Mouse (Mus musculus): Measurements from ENCODE around the gene Olfr130.

Gene Olfr130

GRCm38 (mm10) chr17:38063621-38064020 lies at the start of gene Olfr130:
Olfr130 (plus strand) TSS chr17:38063921.
- no peak for DNase-seq (ENCODE audit: low spot score in 2 of 2)

- no peak for DNase-seq (ENCODE audit: low spot score in 2 of 2)
Observed at GRCm38 (mm10) chr17:38016341-38016740, 47.4 kb upstream of the Olfr130 start.

- DNase-seq (ENCODE audit: low spot score in 2 of 2) = no peak
Observed at GRCm38 (mm10) chr17:38026297-38026696, 37.4 kb upstream of the Olfr130 start.

GRCm38 (mm10) chr17:38059979-38060378 lies 3.7 kb upstream of the Olfr130 start, which contains the start of gene Olfr129:
Olfr129 (minus strand) TSS chr17:38060079.
- no peak for DNase-seq (ENCODE audit: low spot score in 2 of 2)

GRCm38 (mm10) chr17:38082364-38082763 lies 18.6 kb downstream of the Olfr130 start:
- DNase-seq (ENCODE audit: low spot score in 2 of 2) = no peak

- DNase-seq (ENCODE audit: low spot score in 2 of 2) = no peak
Observed at GRCm38 (mm10) chr17:38088593-38088992, 24.9 kb downstream of the Olfr130 start, which contains the start of gene Olfr131. Olfr131 (minus strand) TSS chr17:38088693.

All from spleen, postnatal 14 days (tissue).